10 mouse cellular contexts compared by ENCODE assay signal in the genomic region with DNA sequence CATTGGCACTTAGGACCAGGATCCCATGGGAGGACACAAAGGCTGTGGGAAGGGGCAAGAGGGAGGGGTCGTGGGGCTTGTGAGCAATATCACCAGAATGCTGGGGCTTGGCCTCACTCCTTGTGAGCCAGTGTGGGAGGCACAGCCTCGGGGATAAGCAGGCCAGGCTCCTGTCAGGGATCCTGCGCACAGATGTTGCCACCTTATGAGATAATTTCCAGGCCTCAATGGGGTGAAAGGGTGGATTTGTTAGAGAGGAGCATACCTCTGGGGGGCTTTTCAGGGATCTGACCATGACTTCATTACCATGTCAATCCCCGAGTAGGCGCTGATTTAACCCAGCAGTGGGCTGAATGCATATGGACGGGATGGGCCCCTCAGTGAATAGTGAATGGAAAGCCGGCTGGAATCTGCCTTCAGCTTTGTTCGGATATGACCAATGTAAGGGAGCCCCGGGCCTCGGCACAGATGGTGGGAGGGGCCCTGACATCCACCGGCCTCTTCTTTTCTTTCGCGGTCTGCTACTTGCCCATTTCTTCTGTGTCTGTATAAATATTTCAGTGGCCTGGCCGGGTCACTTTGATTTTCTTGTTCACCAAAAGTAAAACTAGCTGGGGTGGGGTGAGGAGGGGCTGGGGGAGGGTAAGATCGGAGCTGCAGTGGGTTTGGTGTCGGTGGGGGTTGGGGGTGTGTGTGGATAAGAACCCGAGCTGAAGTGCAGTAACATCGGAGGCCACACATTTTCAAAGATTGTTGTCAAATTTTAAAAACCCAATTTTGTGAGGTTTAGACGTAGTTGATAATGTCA. TPM values are rescaled to one million over a fixed set of nuclear protein-coding genes. Genes with fewer than 3 reads are reported as not detected.
A peak's percentile ranks its signal among the peaks of the same experiment; 100 is the strongest.
DNase-seq lines count a peak whose midpoint lies in the region; ATAC-seq and TF ChIP-seq lines count a peak whose summit lies in the region.
"Had no signal": no experiment of that assay in that cellular context is flagged by ENCODE, and none has a peak within 500 bp of the region (broad histone marks: within the 10 kb centered on the region; RNA-seq: fewer than 3 reads in every experiment).

No protein-coding gene starts in this region.

- no peaks in the 10 kb centered on the region for H3K9me3 ChIP-seq in lung, embryonic 14.5 days (ENCODE audit: low read depth, low read length)
- no peaks in the 10 kb centered on the region for H3K9me3 ChIP-seq in lung, postnatal 0 days (ENCODE audit: low read length)
- H3K9me3 ChIP-seq in forebrain, embryonic 14.5 days (replicated peaks; ENCODE audit: control insufficient read depth, low read length): 0 out of 2 replicates have a peak, but pooled peaks cover 2% of the 10 kb centered on the region
- H3K9me3 ChIP-seq in limb, embryonic 14.5 days (ENCODE audit: control insufficient read depth, low read length): no peaks in the 10 kb centered on the region; the same call in 1 of the 2 replicates
- H3K9me3 ChIP-seq: heart, embryonic 15.5 days had no signal

- H3K4me3 ChIP-seq in lung, embryonic 14.5 days (ENCODE audit: low read depth, low read length): no peak overlapping the region
- H3K4me3 ChIP-seq in lung, postnatal 0 days (ENCODE audit: low read depth, low read length): no peak overlapping the region
- H3K4me3 ChIP-seq in forebrain, embryonic 14.5 days (ENCODE audit: low read depth, low read length): no peak overlapping the region
- H3K4me3 ChIP-seq in limb, embryonic 14.5 days (replicated peaks; ENCODE audit: low read length): no peak overlapping the region
- H3K4me3 ChIP-seq: heart, embryonic 15.5 days had no signal

- H3K4me2 ChIP-seq in lung, embryonic 14.5 days: no peak overlapping the region
- H3K4me2 ChIP-seq in lung, postnatal 0 days (replicated peaks; ENCODE audit: low read depth, low read length): no peak overlapping the region
- H3K4me2 ChIP-seq in forebrain, embryonic 14.5 days (ENCODE audit: low read length): peak overlapping the region; percentile 21; the same call in 1 of the 2 replicates
- 0 out of 2 replicates have a peak overlapping the region, but pooled peaks have one; percentile 14 for H3K4me2 ChIP-seq in limb, embryonic 14.5 days (replicated peaks; ENCODE audit: low read depth, low read length, severe bottlenecking)
- H3K4me2 ChIP-seq: heart, embryonic 15.5 days had no signal

- DNase-seq in lung, embryonic 14.5 days: peak; percentile 36
- no peak for DNase-seq in lung, postnatal 0 days (ENCODE audit: low spot score)
- peak; percentile 84 for DNase-seq in forebrain, embryonic 14.5 days (ENCODE audit: low spot score)
- DNase-seq in limb, embryonic 14.5 days (ENCODE audit: low spot score): peak; percentile 7
- no peak for DNase-seq in spleen, postnatal 36 days (ENCODE audit: low spot score in 2 of 2)
- DNase-seq in T-cell, adult 2 months (ENCODE audit: low spot score): no peak
- no peak for DNase-seq in kidney, adult 9 months
- DNase-seq: layer of hippocampus, adult 9-11 months had no signal

- 22% methylated on average over 19 of the region's 19 CpGs for WGBS in lung, embryonic 14.5 days
- WGBS in lung, postnatal 0 days: 44% methylated on average over 19 of the region's 19 CpGs
- WGBS in forebrain, embryonic 14.5 days: 2% methylated on average over 19 of the region's 19 CpGs
- WGBS in limb, embryonic 14.5 days: 23% methylated on average over 19 of the region's 19 CpGs

- TF ChIP-seq POLR2A in limb, embryonic 14.5 days (IDR thresholded peaks at IDR 0.05; ENCODE audit: borderline replicate concordance, extremely low read depth, insufficient read depth, insufficient read length): no peak

- H3K27me3 ChIP-seq in lung, embryonic 14.5 days (ENCODE audit: insufficient read depth, low read length): no peaks in the 10 kb centered on the region
- H3K27me3 ChIP-seq in lung, postnatal 0 days (replicated peaks; ENCODE audit: insufficient read depth, low read length): no peaks in the 10 kb centered on the region
- H3K27me3 ChIP-seq in forebrain, embryonic 14.5 days (replicated peaks; ENCODE audit: control insufficient read depth, insufficient read depth, low read length): no peaks in the 10 kb centered on the region
- H3K27me3 ChIP-seq in limb, embryonic 14.5 days (ENCODE audit: control insufficient read depth, insufficient read depth, low read length): no peaks in the 10 kb centered on the region
- H3K27me3 ChIP-seq: heart, embryonic 15.5 days had no signal

- no peak overlapping the region for H3K27ac ChIP-seq in lung, embryonic 14.5 days (ENCODE audit: low read depth)
- H3K27ac ChIP-seq in lung, postnatal 0 days (ENCODE audit: low read length): no peak overlapping the region
- H3K27ac ChIP-seq in forebrain, embryonic 14.5 days (ENCODE audit: low read depth, low read length): peak overlapping the region; percentile 72
- H3K27ac ChIP-seq in limb, embryonic 14.5 days (replicated peaks; ENCODE audit: low read depth, low read length): no peak overlapping the region
- H3K27ac ChIP-seq: heart, embryonic 15.5 days had no signal

- H3K36me3 ChIP-seq in lung, embryonic 14.5 days (ENCODE audit: insufficient read depth): no peaks in the 10 kb centered on the region
- H3K36me3 ChIP-seq in lung, postnatal 0 days (ENCODE audit: insufficient read depth, low read length): no peaks in the 10 kb centered on the region
- no peaks in the 10 kb centered on the region for H3K36me3 ChIP-seq in forebrain, embryonic 14.5 days (ENCODE audit: control insufficient read depth, insufficient read depth, low read length)
- no peaks in the 10 kb centered on the region for H3K36me3 ChIP-seq in limb, embryonic 14.5 days (ENCODE audit: control insufficient read depth, insufficient read depth, low read length)
- H3K36me3 ChIP-seq: heart, embryonic 15.5 days had no signal

- TF ChIP-seq CTCF in lung, embryonic 14.5 days (IDR thresholded peaks at IDR 0.05; ENCODE audit: low read depth): no peak
- TF ChIP-seq CTCF in lung, postnatal 0 days (IDR thresholded peaks at IDR 0.05): no peak

- peak; percentile 52 for ATAC-seq in lung, embryonic 14.5 days (ENCODE audit: insufficient read depth)
- no peak for ATAC-seq in lung, postnatal 0 days
- peak; percentile 91 for ATAC-seq in forebrain, embryonic 14.5 days
- ATAC-seq in limb, embryonic 14.5 days (ENCODE audit: low FRiP score, low read depth): no peak
- no peak for ATAC-seq in cerebellum, adult (ENCODE audit: insufficient number of reproducible peaks, low FRiP score, low TSS enrichment)

- peaks cover 17% of the 10 kb centered on the region for H3K4me1 ChIP-seq in lung, embryonic 14.5 days (ENCODE audit: insufficient read depth)
- H3K4me1 ChIP-seq in lung, postnatal 0 days (ENCODE audit: insufficient read depth, low read depth, low read length): no peaks in the 10 kb centered on the region
- peaks cover 19% of the 10 kb centered on the region for H3K4me1 ChIP-seq in forebrain, embryonic 14.5 days (ENCODE audit: control insufficient read depth, insufficient read depth, low read length)
- H3K4me1 ChIP-seq in limb, embryonic 14.5 days (ENCODE audit: control insufficient read depth, insufficient read depth, low read length): peaks cover 35% of the 10 kb centered on the region

- no peak for TF ChIP-seq EP300 in lung, postnatal 0 days (IDR thresholded peaks at IDR 0.05)

- H3K9ac ChIP-seq in lung, embryonic 14.5 days: no peak overlapping the region
- no peak overlapping the region for H3K9ac ChIP-seq in lung, postnatal 0 days (replicated peaks; ENCODE audit: low read depth)
- H3K9ac ChIP-seq in forebrain, embryonic 14.5 days (ENCODE audit: low read length): no peak overlapping the region
- no peak overlapping the region for H3K9ac ChIP-seq in limb, embryonic 14.5 days (ENCODE audit: low read depth, low read length, severe bottlenecking)
- H3K9ac ChIP-seq: heart, embryonic 15.5 days had no signal

RNA-seq across cellular contexts. Expression of gene Id2, which starts 27.7 kb away (rescaled TPM):
- polyA plus RNA-seq in lung, embryonic 14.5 days (2014; fragmentation: Nextera tagmentation; extraction: Ambion mirVana): 470 and 497 TPM in 2 replicates
- 444 and 475 TPM in 2 replicates for polyA plus RNA-seq in lung, postnatal 0 days (2015; fragmentation: Nextera tagmentation; extraction: Ambion mirVana)
- 538 and 542 TPM in 2 replicates for polyA plus RNA-seq in forebrain, embryonic 14.5 days (2014; fragmentation: Nextera tagmentation; extraction: Ambion mirVana)
- 162 and 165 TPM in 2 replicates for polyA plus RNA-seq in limb, embryonic 14.5 days (2012; rRNA removed)
- 317 and 350 TPM in 2 replicates for polyA plus RNA-seq in limb, embryonic 14.5 days (2014; fragmentation: Nextera tagmentation; extraction: Ambion mirVana)

Comparison
In these comparisons a context has a peak if more than half of its experiments do, and no peak if none do; other contexts are left out.
1. ATAC-seq: peak in lung, embryonic 14.5 days (single experiment) and forebrain, embryonic 14.5 days (single experiment); none in lung, postnatal 0 days (single experiment), limb, embryonic 14.5 days (single experiment) and cerebellum, adult (single experiment).
2. DNase-seq: peak in lung, embryonic 14.5 days (single experiment), forebrain, embryonic 14.5 days (single experiment) and limb, embryonic 14.5 days (single experiment); none in lung, postnatal 0 days (single experiment), spleen, postnatal 36 days (0 of 2), T-cell, adult 2 months (single experiment) and kidney, adult 9 months (single experiment).
3. H3K4me2 ChIP-seq: peak in forebrain, embryonic 14.5 days (single experiment) and limb, embryonic 14.5 days (single experiment); none in lung, embryonic 14.5 days (single experiment) and lung, postnatal 0 days (single experiment).